Mouse (Mus musculus): ENCODE results near the gene Vsig10. TPM values are rescaled to one million over a fixed set of nuclear protein-coding genes. Genes with fewer than 3 reads are reported as not detected.
A peak's percentile ranks its signal among the peaks of the same experiment; 100 is the strongest.
"Not testable (repeated sequence)": the region's sequence is repeated elsewhere in the genome, so short reads cannot be mapped to it uniquely, and the experiment has no call there.

Vsig10 gene
- total RNA-seq, 2 experiments from 2014 or later: 7.2 to 7.7 TPM

DNA sequence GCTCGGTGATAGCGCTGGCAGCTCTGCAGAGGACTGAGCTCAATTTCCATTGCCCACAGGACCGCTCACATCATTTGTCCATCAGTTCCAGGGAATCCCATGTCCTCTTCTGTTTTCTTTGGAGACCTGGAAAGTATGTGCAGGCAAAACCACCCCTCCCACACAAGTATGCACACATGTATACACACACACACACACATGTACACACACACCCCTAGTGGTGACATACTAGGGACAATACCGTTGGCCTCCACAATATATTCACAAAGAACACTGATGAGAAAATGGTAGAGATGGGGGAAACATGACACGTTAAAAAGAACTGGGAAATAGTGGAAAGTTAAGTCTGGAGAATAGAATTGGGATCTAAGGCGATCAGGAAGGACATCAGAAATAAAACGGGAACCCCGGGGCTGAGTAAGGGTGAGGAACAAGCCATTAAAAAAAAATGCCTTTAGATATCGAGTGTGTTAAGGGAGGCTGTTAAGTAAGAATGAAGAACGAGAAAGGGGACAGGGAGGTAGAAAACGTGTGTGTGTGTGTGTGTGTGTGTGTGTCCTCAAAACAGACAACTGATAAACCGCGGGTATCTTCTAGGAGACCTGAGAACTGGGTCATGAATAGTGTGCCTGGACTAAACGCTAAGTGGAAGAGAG lies 36.9 kb downstream of the Vsig10 start:
- DNase-seq: no peak

DNA sequence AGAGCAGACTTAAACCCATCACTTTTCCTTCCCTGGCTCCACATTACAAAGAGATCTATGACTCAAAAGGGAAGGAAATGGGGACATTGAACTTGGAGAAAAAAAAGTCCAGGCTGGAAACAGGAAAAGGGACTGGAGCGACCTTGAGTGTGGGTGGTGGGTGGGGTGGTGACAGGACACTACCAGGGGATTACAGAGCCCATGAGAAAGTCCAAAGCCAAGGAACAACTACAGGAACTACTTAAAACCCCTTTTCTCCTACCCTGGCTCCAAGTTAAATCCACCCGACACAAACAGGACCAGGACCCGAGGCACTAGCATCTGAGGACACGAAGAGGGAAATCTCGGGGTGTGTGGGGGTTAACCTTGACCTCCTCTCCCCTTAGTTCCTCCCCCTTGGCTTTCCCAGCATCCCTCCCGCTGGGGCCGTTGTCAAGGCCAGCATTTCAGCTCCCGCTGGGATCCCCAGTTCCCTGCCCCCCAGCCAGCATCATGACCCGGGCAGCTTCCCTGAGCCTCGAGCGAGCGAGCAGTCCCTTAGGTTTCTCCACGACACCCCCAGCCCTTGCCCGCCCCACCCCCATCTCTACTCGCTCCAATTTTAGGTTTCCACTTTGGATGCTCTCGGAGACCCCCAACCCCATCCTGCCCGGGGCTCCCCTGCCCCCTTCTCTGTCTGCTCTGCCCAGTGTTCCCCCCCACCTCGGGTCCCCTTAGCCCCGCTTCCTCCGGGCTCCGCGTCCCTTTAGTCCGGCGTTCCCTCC lies 37.7 kb downstream of the Vsig10 start:
- peak; percentile 70 to 77 for DNase-seq

DNA sequence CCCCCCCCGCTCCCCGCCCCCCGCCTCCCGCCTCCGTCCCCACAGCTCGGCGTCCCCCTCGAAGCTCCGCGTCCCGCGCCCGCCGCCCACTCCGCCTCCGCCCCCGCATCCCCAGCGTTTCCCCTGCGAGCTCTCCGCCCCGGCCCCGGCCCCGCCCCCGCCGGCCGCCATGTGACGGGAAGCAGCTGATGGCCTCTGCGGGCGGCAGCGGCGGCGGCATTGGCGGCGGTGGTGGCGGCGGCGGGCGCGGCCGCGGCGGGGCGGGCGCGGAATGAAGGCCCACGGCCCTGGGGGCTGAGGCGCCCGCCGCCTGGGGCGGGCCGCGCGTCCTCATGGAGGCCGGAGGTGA lies 38.2 kb downstream of the Vsig10 start, which contains the start of gene Wsb2:
TSS of gene Wsb2 (plus strand) at position 176 of the 349 bp plus-strand sequence.
- DNase-seq: peak; percentile 90 to 92

DNA sequence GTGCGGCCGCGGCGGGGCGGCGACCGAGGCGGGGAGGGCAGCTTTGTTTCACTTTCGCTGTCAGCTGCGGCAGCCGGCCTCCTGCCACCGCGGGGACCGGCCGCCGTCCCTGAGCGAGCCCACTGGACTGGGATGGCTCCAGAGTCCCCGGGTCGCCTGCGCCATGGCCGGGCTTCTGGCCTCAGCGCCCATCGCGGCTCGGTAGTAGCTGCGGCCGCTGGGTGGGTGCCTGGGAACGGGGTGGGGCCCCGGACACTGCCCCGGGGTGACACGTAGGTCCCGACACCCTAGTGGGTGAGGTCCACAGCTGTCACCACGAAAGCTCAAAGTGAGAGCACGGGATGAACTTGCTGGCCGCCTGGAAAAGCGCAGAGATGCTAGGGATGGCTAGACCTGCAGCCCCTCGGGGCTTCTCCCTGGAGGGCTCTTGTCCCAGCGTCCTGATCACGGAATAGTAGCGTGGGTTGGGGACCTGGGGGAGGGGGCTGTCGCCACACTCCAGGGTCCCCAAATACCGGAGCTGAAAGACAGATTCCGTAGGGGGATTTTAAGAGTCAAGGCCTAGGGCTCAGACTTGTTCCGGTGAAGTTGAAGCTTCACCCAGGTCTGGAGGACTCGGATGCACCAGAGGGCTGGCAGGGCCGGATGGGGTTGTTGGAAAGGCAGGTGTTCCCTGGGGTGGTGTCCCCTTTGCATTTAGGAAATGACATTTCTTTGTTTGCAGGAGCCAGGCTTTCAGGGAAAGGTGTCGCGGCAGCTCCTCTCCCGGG lies 38.8 kb downstream of the Vsig10 start:
- peak in 1 of 2 experiments; percentile 69 for DNase-seq

DNA sequence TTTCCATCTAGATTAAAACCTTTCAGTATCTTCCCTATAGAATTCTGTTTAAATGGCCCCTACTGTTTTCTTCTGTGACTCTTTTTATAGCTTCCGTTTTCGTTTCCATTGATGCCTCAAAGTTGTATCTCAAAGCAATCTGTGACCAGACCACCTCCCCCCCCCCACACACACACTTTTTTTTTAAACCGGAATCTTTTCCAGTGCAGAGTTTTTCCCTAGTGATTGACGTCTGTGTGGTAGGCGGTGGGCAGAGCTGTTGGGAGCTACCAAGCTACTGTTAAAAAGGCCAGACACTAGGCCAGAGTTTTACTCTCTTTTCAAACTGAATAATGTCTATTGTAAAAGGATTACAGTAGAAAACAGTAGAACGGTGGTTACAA lies 39.4 kb downstream of the Vsig10 start:
- no peak for DNase-seq

DNA sequence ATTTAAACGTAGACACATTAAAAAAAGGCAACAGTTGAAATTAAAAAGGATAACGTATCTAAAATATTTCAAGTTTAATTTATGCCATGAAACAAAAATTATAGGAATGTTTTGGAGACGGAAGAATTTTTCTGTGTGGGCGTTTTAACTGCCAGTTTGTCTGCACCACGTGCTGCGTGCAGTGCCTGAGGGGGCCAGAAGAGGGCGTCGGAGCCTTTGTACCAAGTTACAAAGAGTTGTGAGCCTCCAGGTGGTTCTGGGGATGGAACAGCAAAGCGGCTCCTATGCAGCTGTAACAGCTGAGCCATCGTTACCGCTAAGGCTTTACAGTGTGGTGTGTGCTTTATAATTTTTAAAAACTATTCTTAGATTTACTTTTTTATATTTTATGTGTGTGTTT lies 39.8 kb downstream of the Vsig10 start:
- DNase-seq: peak; percentile 32 to 58

DNA sequence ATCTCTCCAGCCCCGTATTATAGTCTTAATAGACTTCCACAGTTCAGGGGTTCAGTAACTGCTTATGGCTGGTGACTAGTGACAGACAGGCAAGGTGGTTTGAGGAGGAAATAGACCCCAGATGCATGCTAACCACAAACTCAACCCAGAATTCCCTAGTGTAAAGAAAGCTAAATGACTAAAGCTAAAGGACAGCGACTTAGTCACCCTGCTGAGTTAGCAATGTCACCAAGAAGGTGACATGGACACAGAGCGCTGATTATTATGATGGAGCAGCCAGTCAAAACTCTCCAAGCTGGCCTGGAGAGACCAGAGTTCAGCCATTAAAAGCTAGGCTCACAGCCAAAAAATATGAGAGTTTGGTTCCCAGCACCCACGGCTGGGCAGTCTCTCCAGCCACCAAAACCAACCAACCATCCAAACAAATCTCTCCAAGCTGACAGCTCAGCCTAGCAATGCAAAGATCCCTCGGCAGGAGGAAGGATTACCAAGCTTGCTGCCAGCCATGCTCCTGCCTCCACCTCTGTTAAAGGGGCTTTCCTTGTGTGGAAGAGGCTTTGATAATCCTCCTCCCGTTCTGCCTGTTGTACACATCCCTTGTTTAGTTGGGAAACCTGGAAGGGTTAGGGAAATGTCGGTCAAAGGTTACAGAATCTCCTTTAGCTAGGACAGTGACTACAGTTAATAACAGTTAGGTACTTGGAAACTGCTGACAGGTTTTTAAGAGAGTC lies 40.8 kb downstream of the Vsig10 start:
- peak; percentile 29 to 36 for DNase-seq

DNA sequence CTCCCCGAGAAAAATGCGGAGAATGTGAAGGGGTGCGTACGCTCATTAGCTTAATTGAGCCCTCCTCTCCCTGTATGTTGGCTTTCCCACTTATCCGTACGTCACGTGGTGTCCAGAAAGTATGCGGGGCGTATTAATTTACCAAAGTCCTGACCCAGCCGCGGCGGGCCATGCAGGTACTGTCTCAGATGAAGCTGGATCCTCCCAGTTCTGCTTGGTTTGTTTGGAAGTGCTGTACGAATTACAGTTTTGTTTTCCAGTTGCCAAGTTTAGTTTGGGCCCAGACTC lies 41.3 kb downstream of the Vsig10 start:
- peak in 1 of 2 experiments; percentile 13 for DNase-seq

DNA sequence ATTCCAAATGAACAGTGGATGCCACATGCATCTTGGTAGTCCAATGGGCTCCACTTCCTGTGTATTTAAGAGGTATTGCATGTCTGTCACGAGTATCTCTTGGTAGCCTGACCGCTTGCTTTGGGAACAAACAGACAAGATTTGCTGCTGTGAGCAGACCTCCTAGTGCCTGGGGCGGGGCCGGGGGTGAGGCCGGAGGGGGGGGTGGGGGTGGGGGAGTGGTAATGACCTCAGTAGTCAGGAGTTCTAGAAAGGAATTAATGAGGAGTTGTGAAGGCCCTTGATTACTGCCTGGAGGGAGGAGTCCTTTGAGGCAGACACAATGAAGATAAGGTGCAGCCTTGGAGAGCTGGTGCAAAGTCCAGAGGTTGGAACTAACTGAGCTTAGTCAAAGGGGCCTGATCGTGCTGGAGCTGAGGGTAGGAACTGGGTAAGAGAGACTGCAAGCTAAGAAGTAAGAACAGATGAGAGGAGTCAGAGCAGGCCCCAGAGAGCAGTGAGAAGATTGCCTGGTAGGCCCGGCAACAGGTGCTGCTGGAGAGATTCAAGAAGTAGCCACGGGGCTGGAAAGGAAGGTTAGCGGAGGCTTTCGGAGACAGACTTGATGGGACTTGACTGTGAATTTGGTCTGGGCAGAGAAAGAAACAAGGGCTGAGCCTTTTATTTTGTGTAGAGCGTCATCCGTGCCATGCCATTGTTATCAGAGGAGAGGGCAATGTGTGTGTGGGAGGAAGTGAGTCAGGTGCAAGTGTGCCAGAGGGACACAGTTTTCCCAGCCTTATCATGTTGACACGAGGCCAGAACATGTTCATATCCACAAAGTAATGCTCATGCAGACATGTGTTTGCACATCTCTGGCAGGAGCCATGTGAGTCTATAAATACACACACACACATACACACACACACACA lies 42.0 kb downstream of the Vsig10 start:
- DNase-seq: peak; percentile 25 to 32

DNA sequence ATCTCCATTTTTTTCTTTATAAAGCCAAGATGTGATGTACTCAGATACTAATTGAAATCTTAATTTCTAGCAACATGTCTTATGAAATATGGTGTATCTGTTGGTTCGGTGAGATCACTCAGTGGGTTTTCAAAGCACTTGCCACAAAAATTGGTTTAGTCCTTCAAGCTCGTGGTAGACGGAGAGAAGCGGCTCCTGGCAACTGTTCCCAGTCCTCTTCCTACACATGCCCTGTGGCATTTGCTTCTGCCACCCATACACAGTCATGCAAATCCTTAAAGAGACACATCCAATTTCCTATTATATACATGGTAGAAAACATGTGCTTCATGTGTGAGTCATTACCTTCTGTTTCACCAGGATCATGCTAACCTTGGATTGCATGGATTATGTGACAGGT lies 42.7 kb downstream of the Vsig10 start:
- DNase-seq: no peak

DNA sequence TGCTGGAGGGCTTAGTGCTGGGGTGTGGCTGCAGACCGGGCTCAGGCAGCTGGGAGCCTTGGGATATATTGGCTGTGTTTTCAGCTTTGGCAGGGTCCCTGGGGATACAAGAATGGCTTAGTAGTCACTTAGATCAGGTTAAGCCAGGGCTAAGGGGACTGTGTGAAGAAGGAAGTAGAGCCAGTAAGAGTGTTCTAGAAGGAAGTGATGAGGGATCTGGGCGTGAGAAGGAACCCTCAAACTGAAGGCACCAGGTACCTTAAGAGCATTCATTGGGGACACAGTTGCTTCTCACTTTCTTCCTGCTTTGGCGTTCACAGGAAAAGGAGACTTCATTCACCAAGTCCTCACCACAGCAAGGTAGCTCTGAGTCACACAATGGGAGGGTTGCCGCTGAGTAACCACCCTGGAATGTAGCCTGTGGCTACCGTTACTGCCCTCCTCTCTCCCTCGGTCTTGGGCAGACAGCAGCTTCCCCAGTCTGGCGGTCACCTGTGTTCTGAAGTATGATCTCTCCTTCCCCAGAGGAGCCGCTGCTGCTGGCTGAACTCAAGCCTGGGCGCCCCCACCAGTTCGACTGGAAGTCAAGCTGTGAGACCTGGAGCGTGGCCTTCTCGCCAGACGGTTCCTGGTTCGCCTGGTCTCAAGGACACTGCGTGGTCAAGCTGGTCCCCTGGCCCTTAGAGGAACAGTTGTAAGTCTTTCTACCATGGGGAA lies 44.3 kb downstream of the Vsig10 start:
- peak; percentile 32 to 47 for DNase-seq

DNA sequence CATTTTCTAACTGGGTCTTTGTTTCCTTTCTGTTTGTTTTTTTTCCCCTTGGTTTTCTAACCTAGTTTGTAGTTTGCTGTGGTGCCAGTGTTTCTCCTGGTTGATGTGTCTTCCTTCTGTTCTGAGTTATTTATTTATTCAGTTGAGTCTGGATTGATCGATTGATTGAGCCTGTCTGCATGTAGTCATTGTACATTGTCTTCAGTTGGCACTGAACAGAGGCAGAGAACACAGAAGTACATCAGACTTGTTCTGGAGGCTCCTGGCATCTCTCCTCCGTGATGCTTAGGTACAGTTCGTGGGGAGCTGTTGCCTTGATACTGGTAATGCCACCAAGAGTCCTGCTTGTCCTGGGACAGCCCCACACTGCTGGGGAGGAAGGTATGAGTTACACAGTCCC lies 45.9 kb downstream of the Vsig10 start:
- DNase-seq: no peak

DNA sequence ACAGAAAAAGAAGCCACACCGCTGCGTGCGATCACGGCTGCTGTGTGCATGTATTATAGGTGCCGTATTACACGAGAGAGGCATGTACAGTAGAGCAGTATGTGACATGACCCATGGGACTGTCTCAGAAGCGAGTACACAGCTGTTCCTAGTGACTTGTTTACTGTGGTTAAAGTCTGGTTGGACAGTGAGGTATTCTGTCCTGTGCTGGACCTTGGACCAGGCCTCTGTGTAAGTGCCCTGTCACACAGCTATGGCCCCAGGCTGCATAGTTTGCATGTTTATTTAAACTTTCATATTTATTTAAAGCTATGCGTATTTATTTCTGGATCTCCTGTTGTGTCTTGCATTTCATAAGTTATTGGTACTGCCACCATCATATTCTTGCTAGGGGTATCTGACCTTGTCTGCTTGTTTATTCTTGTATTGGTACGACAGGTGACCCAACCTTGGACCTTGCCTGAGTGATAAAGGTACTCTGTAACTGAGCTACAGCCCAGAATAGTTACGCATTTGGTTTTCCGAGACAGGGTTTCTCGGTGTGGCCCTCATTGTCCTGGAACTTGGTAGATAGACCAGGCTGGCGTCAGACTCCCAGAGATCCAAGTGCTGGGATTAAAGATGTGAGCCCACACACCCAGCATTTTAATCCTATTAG lies 47.1 kb downstream of the Vsig10 start:
- no peak for DNase-seq

DNA sequence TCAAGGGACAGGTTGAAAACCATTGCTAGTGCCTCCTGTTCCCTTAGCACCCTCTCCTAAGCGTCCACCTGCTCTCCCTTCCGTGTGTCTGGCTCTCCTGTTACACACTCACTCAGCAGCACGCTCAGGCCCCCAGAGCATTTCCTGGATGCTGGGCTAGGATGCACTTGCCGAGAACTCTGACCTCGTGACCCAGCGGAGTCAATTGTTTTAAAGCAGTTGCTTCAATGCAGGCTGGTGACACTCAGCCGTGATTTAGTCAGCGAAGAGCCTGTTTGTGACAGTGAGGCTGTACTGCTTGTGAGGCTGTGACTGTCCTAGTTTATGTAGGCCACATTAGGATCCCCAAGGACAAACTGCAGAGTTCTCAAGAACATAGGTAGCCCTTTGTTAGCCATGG lies 48.3 kb downstream of the Vsig10 start:
- DNase-seq: no peak

DNA sequence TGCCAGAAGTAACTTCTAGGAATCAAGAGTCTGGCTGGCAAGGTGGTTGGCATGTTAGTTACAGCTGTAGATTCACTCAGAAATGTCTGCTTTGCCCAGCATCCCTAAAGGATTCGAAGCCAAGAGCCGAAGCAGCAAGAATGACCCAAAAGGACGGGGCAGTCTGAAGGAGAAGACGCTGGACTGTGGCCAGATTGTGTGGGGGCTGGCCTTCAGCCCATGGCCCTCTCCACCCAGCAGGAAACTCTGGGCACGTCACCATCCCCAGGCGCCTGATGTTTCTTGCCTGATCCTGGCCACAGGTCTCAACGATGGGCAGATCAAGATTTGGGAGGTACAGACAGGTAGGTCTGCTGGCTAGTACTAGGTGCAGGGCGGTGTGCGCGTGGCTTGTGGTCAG lies 51.7 kb downstream of the Vsig10 start:
- DNase-seq: peak in 1 of 2 experiments; percentile 18

DNA sequence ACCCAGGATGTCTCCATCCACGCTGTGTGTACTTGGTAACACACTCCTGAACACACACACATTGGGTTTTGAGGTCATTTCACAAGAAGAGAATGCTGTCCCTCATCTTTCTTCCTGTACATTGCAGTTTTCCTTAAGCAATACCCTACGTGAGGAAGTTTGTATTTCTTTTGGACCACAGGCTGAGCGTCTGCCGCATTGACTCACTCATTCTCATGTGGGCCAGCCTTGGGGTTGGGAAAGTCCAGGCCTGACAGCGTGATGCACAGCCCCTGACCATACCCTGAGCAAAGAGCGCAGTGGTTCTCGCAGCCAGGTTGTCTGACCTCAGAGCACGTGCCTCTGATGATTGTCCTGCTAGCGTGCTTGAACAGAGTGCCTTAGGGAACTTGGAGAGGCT lies 54.5 kb downstream of the Vsig10 start:
- no peak for DNase-seq

DNA sequence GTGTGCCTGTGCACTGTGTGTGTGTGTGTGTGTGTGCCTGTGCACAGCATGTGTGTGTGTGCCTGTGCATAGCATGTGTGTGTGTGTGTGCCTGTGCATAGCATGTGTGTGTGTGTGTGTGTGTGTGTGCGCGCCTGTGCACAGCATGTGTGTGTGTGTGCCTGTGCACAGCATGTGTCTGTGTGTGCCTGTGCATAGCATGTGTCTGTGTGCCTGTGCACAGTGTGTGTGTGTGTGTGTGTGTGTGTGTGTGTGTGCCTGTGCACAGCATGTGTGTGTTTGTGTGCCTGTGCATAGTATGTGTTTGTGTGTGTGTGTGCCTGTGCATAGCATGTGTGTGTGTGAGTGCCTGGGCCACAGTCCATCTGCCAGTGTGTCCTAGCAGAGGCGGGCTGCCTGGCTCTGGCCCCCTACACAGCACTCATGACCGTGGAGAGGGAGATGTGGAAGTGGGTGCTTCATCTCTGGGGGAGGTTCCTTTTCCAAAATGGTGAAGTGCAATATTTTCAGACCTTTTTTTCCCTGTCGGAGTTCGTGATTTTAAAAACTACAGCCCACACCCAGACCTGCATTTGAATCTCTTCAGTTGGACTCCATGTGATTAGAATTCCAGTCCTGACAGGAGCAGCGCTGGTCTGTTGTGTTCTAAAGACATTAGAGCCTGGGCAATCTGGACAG lies 55.6 kb downstream of the Vsig10 start:
- DNase-seq: no peak

DNA sequence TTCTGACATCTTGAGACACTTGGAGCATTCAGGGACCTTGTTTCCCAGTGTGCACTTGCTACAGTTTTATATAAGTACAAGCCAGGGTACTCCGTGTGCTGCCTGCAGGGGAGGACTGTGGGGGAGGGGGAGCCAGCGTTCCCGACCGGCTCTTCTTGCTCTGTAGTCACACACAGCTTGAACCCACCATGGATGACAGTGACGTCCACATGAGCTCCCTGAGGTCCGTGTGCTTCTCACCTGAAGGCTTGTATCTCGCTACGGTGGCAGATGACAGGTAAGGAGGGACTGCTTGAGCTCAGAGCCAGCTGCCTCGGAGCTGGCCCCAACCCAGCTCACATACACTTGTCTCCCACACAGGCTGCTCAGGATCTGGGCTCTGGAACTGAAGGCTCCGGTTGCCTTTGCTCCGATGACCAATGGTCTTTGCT lies 57.5 kb downstream of the Vsig10 start:
- no peak for DNase-seq

DNA sequence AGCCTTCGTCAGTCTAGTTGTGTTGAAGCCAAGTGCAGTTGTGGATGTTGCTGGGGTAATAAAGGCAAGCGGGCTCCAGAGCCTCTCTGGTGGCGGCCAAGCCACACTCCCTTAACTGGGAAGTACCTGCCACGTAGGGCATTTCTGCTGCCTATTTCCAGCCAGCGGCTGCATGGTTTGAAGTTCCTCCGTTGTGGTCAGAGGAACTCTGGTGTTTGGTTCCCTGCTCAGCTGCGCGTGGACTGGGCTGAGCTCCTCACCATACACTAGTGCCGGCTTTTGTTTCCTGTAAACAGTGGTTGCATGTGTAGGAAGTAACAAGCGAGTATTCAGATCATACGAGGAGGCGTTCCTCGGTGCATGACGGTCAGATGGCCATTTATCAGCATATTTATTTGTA lies 58.8 kb downstream of the Vsig10 start:
- not testable (repeated sequence) for DNase-seq

DNA sequence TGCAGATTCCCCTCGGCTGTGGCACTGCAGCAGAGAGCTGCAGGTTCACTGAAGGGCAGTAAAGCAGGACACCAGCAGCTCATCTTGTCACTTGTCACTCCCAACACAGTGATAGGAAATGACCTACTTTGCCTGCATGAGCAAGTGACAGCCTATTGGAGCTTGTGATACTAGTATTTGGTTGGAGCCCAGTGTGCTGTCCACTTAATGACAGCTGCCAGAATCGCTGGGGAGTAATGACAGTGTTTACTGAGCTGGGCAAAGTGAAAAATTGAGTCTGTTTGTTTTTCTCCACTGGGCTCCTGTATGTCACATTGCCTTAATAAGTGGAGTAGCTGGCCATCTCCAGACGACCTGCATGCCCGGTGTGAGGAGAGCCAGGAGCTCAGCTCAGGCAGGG lies 61.3 kb downstream of the Vsig10 start:
- peak in 1 of 2 experiments; percentile 52 for DNase-seq
